Mouse (Mus musculus) frontal cortex, postnatal 36 days (tissue): ENCODE measurements at regions not wholly inside any gene's neighbourhood (a gene's known extent, or its start where the extent isn't known, plus 50 kb on each side); places are given as distances from the start of the nearest gene placed in this dataset.

Experiments used
- DNase-seq, 2 experiments: peaks; one replicate each; pipeline ENCODE4 v3.0.0; 2022; ENCODE audit warnings: low spot score in 2 of 2

DNA sequence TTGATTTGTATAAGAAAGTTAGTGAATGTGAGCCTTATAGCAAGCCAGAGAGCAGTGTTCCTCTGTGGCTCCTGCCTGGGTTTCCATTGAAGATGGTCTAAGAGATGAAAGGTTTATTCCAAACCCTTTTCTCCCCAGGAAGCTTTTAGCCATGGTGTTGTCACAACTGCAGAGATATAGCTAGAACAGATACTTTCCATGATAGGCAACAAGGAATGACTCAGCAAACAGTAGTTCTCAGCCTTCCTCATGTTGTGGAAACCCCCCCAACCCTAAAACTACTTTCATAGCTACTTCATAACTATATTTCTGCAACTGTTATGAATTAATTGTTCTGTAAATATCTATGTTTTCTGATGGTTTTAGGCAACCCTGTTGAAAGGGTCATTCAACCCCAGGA, 53.5 kb upstream of the Ercc6l2 start:
- no peak for DNase-seq
